In the genomic region with DNA sequence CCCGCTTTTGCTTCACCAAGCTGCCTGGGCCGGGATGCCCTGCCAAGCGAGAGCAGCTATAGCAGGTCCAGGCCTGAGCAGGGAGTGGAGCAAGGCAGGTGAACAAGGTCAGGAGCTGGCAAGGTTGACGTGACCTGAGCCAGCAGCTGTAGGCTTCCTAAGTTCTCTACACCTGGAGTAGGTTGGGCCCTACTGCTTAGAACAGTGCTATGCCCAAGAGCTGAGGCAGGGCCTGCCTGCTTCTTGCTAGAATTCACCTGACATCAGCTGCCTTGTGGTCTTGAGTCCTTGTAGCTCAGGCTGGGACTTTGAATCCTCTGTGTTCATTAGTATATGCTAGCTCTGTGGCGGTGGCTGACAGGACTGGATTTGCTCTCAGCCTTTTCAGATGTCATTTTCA, we compare ENCODE assay signal across 14 mouse cellular contexts. TPM values are rescaled to one million over a fixed set of nuclear protein-coding genes. Genes with fewer than 3 reads are reported as not detected.
"Had no signal": no experiment of that assay in that cellular context is flagged by ENCODE, and none has a peak within 500 bp of the region (broad histone marks: within the 10 kb centered on the region; RNA-seq: fewer than 3 reads in every experiment).

Il1r2 (plus strand) TSS at position 301 of the 400 bp plus-strand sequence.

- H3K9me3 ChIP-seq: limb, embryonic 12.5 days; midbrain, embryonic 13.5 days; neural tube, embryonic 12.5 days had no signal

- H3K4me3 ChIP-seq: limb, embryonic 12.5 days; midbrain, embryonic 13.5 days; neural tube, embryonic 12.5 days had no signal

- DNase-seq: kidney, adult 8-10 months; kidney, postnatal 36 days; layer of hippocampus, adult 9-11 months; layer of hippocampus, postnatal 36 days; lung, adult 18-20 months; right cerebral cortex, postnatal 14 days; thymus, postnatal 25 days had no signal

- H3K27me3 ChIP-seq: limb, embryonic 12.5 days; midbrain, embryonic 13.5 days; neural tube, embryonic 12.5 days had no signal

- H3K4me1 ChIP-seq: limb, embryonic 12.5 days; neural tube, embryonic 12.5 days had no signal

- ATAC-seq: intestine, postnatal 0 days; midbrain, embryonic 13.5 days had no signal

- H3K9ac ChIP-seq: limb, embryonic 12.5 days; liver, embryonic 14.5 days; midbrain, embryonic 13.5 days; neural tube, embryonic 12.5 days had no signal

- H3K4me2 ChIP-seq: limb, embryonic 12.5 days; midbrain, embryonic 13.5 days; neural tube, embryonic 12.5 days had no signal

- H3K27ac ChIP-seq: kidney, postnatal 0 days; limb, embryonic 12.5 days; liver, embryonic 14.5 days; midbrain, embryonic 13.5 days; neural tube, embryonic 12.5 days had no signal

- H3K36me3 ChIP-seq: limb, embryonic 12.5 days; midbrain, embryonic 13.5 days; neural tube, embryonic 12.5 days had no signal

RNA-seq across cellular contexts. Expression of gene Il1r2, which starts in this region (rescaled TPM):
- polyA plus RNA-seq: testis, adult 2 months had no signal
